20 mouse cellular contexts compared by ENCODE assay signal in the genomic region with DNA sequence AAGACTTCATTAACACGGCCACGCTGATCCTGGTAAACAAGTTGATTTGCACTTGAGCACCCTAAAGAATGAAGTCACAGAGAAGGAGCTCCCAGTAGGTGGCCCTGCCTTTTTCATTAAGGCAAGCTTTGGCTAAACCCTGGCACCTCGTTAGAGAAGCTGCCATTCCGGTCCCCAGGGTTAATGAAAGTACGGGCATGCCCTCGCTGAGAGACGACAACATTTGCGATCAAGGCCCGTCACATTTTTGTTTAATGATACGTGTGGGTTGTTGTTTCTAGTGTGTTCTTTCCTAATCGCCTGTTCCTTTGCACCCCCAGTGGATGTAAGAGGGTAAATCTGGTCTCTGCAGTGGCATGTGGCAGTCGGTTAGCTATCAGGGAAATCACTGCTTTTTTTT.
DNase-seq lines count a peak whose midpoint lies in the region; ATAC-seq lines count a peak whose summit lies in the region.
"Had no signal": no experiment of that assay in that cellular context is flagged by ENCODE, and none has a peak within 500 bp of the region (broad histone marks: within the 10 kb centered on the region; RNA-seq: fewer than 3 reads in every experiment).

No protein-coding gene starts in this region.

- H3K4me1 ChIP-seq in limb, embryonic 10.5 days: peaks cover 45% of the 10 kb centered on the region
- peaks cover 12% of the 10 kb centered on the region for H3K4me1 ChIP-seq in limb, embryonic 15.5 days
- H3K4me1 ChIP-seq: intestine, embryonic 15.5 days had no signal

- peak overlapping the region; percentile 86 for H3K27ac ChIP-seq in limb, embryonic 10.5 days
- peak overlapping the region; percentile 34; the same call in 1 of the 2 replicates for H3K27ac ChIP-seq in limb, embryonic 15.5 days
- H3K27ac ChIP-seq: forebrain, embryonic 12.5 days; gastrocnemius, adult 2 months; heart, embryonic 15.5 days; hindbrain, embryonic 10.5 days; hindbrain, embryonic 14.5 days; intestine, embryonic 15.5 days had no signal

- H3K4me3 ChIP-seq in limb, embryonic 10.5 days: no peak overlapping the region
- no peak overlapping the region for H3K4me3 ChIP-seq in limb, embryonic 15.5 days
- H3K4me3 ChIP-seq: forebrain, embryonic 12.5 days; gastrocnemius, adult 2 months; heart, embryonic 15.5 days; hindbrain, embryonic 10.5 days; intestine, embryonic 15.5 days had no signal

- H3K36me3 ChIP-seq in limb, embryonic 10.5 days: no peaks in the 10 kb centered on the region
- H3K36me3 ChIP-seq in limb, embryonic 15.5 days: no peaks in the 10 kb centered on the region
- H3K36me3 ChIP-seq: forebrain, embryonic 12.5 days; heart, embryonic 15.5 days; hindbrain, embryonic 10.5 days; intestine, embryonic 15.5 days had no signal

- DNase-seq in heart, adult 11 months: peak; percentile 51
- DNase-seq in heart, postnatal 36 days: no peak
- DNase-seq in urinary bladder, adult 2 months (ENCODE audit: low spot score): peak; percentile 6
- no peak for DNase-seq in urinary bladder, adult 18-20 months (ENCODE audit: low spot score in 2 of 2)
- DNase-seq in limb, embryonic 10.5 days (ENCODE audit: low spot score): peak; percentile 49
- DNase-seq in embryo, embryonic 9.5 days (ENCODE audit: extremely low spot score): no peak
- DNase-seq in cerebellum, postnatal 4 days (ENCODE audit: low spot score in 2 of 2): no peak
- DNase-seq: adrenal gland, postnatal 14 days; cerebellum, adult 2 months; cerebellum, postnatal 10 days; gastrocnemius, adult 2 months; gastrocnemius, postnatal 25 days; heart, postnatal 14 days had no signal

- no peak overlapping the region for H3K9ac ChIP-seq in limb, embryonic 15.5 days
- H3K9ac ChIP-seq: forebrain, embryonic 12.5 days; heart, embryonic 15.5 days; hindbrain, embryonic 14.5 days; intestine, embryonic 15.5 days had no signal

- H3K27me3 ChIP-seq in limb, embryonic 10.5 days (ENCODE audit: low read depth, poor library complexity, severe bottlenecking): no peaks in the 10 kb centered on the region
- H3K27me3 ChIP-seq in limb, embryonic 15.5 days: no peaks in the 10 kb centered on the region
- H3K27me3 ChIP-seq: forebrain, embryonic 12.5 days; heart, embryonic 15.5 days; intestine, embryonic 15.5 days had no signal

- no peak overlapping the region for H3K4me2 ChIP-seq in limb, embryonic 15.5 days
- H3K4me2 ChIP-seq: forebrain, embryonic 12.5 days; heart, embryonic 11.5 days; heart, embryonic 15.5 days; hindbrain, embryonic 14.5 days; intestine, embryonic 15.5 days had no signal

- no peaks in the 10 kb centered on the region for H3K9me3 ChIP-seq in limb, embryonic 10.5 days (replicated peaks)
- H3K9me3 ChIP-seq in limb, embryonic 15.5 days: no peaks in the 10 kb centered on the region
- H3K9me3 ChIP-seq: forebrain, embryonic 12.5 days; heart, embryonic 15.5 days; hindbrain, embryonic 10.5 days; intestine, embryonic 15.5 days had no signal

- no peak for ATAC-seq in limb, embryonic 15.5 days (ENCODE audit: insufficient number of reproducible peaks, low FRiP score, low TSS enrichment, low read depth)
- ATAC-seq: intestine, embryonic 15.5 days had no signal

- 40% methylated on average over 12 of the region's 12 CpGs for WGBS in limb, embryonic 10.5 days
- 17% methylated on average over 12 of the region's 12 CpGs for WGBS in limb, embryonic 15.5 days

- intact Hi-C loops in heart, postnatal 36 days (cut with DNase I): no loop called here

Comparison
In these comparisons a context has a peak if more than half of its experiments do, and no peak if none do; other contexts are left out.
1. DNase-seq: peak in heart, adult 11 months (single experiment), urinary bladder, adult 2 months (single experiment) and limb, embryonic 10.5 days (single experiment); none in heart, postnatal 36 days (0 of 2), urinary bladder, adult 18-20 months (0 of 2), embryo, embryonic 9.5 days (single experiment) and cerebellum, postnatal 4 days (0 of 2).